Mouse (Mus musculus): ENCODE results near the gene Pold1.

The Pold1 gene

GRCm38 (mm10) chr7:44525126-44525832, 23.4 kb downstream of the Pold1 start:
- DNase-seq (ENCODE audit: low read depth, low spot score), result no peak

- no peak for DNase-seq (ENCODE audit: low read depth, low spot score)
Measured at GRCm38 (mm10) chr7:44524502-44524901, 24.1 kb downstream of the Pold1 start, which contains the start of gene Mybpc2. Gene Mybpc2 (minus strand): TSS chr7:44524656.

- DNase-seq (ENCODE audit: low read depth, low spot score), result no peak
Measured at GRCm38 (mm10) chr7:44523056-44523455, 25.6 kb downstream of the Pold1 start.

DNA sequence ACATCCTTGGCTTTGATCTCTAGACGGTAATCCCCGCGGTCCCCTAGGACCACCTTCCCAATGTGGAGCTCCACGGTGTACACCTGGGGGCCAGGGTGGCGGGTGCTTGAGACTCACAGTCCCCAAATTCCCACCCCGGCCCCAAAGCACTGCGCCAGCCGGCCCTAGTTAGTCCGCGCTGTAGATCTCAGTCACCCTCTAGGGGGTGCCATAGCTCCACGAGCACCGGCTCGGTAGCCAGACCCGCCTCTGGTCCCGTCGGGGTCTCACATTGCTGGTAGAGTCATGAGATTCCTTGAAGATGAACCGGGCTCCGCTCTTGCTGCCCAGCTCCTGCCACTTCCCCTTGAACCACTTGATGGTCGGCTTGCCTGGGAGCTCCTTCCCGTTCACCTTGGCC, 26.9 kb downstream of the Pold1 start:
- DNase-seq (ENCODE audit: low read depth, low spot score), result no peak

DNA sequence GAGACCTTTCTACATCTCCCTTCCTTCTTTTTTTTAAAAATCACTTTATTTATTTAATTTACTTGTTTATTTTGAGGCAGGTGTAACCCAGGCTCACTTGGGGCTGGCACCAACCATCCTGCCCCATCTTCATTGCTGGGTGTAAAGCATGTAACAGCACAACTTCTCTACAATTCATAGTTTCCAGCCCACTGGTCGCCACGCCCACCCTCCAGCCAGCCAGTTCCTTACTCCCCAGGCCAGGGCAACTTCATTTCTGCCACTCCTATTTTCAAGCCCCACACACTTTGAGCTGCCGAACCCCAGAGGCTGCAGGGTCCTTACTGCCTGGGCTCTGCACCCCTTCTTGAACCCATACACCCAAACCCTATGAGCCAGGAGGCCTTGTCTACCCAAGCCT, 27.7 kb downstream of the Pold1 start:
- no peak for DNase-seq (ENCODE audit: low read depth, low spot score)

- DNase-seq (ENCODE audit: low read depth, low spot score), result no peak
Measured at GRCm38 (mm10) chr7:44519240-44519913, 29.3 kb downstream of the Pold1 start.

- DNase-seq (ENCODE audit: low read depth, low spot score), result no peak
Measured at GRCm38 (mm10) chr7:44507491-44507890, 41.2 kb downstream of the Pold1 start.

DNA sequence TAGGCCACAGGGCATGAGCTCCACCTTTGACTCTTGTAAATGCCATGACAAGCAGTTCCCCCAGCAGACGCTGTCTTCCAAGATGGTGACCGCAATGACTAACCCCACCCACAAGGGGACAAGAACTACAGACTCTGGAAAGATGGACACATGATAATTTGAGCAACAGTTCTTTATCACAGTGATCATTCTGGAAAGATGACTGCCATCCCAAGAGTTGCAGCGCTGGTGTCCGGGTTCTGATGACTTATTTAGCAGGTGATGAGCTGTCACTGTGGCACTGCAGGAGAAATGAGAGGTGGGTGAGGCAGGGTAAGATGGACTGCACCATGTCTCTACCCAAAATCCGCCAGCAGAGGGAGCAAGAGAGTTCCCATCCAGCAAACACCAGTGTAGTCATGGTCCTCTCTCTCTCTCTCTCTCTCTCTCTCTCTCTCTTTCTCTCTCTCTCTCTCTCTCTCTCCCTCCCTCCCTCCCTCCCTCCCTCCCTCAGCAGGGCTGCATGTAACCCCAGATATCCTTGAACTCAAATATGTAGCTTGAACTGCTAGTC, 47.0 kb downstream of the Pold1 start:
- peak; percentile 54 for DNase-seq (ENCODE audit: low read depth, low spot score)

- DNase-seq (ENCODE audit: low read depth, low spot score), result no peak
Measured at GRCm38 (mm10) chr7:44500046-44500445, 48.6 kb downstream of the Pold1 start.

GRCm38 (mm10) chr7:44498922-44499321, 49.7 kb downstream of the Pold1 start:
- DNase-seq (ENCODE audit: low read depth, low spot score), result no peak

DNA sequence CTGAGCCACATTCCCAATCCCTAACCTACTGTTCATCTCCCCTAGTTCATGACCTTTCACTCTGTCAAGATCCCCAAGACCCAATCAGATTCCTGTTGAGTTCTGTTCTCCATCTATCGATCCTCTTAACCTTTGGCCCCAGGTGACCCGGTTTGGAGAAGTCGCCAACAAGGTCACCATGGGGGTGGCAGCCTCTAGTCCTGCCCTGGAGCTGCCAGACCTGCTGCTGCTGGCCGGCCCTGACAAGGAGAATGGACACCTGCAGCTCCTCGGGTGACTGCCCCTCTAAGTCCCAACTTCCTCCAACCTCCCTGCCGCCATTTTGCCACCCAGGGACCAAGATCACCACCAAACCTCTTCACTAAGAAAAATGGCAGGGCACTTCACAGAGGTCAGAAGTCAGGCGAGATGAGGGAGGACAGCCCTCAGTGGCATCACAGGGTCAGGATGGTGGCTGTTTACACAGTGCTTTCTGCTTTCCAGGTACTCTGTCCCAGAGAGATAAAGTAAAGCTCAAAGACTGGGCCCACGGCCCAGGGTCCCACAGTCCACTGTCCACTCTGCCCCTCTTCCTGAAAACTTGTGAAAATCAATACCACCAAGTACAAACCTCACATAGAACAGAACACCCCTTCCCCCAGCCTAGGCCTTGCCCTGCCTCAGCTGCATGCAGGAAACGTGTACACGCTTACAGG, 51.1 kb downstream of the Pold1 start:
- DNase-seq (ENCODE audit: low read depth, low spot score), result no peak

DNA sequence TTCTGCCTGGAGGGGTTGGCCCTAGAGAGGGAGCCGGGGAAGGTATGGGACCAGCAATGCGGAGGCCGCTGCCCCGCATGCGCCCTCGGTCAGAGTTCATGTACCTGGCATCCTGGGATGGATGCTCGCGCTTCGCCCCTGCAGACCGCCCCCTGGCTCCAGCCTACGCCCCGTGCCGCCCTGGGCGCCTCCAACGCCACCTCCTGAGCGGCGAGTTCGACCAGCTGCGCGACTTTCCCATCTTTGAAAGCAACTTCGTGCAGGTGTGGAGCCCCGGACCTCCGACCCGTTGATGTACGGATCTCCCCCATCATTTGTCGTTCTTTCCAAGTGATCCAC, 51.9 kb downstream of the Pold1 start:
- no peak for DNase-seq (ENCODE audit: low read depth, low spot score)

- peak; percentile 98 for DNase-seq (ENCODE audit: low read depth, low spot score)
Measured at GRCm38 (mm10) chr7:44495992-44496770, 52.5 kb downstream of the Pold1 start, which contains the start of the genes Emc10 and Fam71e1. Gene Emc10 (minus strand): TSS chr7:44496529. Gene Fam71e1 (plus strand): TSS chr7:44496581.

DNA sequence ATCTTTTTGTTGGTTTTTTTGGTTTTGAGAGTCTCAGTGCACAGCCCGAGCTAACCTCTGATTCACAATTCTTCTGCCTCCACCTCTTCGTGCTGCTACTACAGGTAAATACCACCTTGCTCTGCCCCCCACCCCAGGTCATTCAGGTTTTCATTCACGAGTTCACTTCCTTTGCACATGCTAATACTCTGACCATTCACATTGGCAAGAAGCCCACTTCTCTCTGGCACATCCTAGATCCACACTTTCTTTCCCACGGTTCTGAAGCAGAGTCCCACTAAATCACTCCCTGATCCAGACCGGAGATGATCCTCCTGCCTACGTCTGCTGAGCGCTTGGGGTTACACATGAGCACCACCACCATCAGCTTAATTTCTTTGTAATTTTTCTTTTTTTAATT, 53.6 kb downstream of the Pold1 start:
- no peak for DNase-seq (ENCODE audit: low read depth, low spot score)

- no peak for DNase-seq (ENCODE audit: low read depth, low spot score)
Measured at GRCm38 (mm10) chr7:44494681-44495080, 54.0 kb downstream of the Pold1 start.

GRCm38 (mm10) chr7:44492166-44492826, 56.4 kb downstream of the Pold1 start:
- no peak for DNase-seq (ENCODE audit: low read depth, low spot score)

DNA sequence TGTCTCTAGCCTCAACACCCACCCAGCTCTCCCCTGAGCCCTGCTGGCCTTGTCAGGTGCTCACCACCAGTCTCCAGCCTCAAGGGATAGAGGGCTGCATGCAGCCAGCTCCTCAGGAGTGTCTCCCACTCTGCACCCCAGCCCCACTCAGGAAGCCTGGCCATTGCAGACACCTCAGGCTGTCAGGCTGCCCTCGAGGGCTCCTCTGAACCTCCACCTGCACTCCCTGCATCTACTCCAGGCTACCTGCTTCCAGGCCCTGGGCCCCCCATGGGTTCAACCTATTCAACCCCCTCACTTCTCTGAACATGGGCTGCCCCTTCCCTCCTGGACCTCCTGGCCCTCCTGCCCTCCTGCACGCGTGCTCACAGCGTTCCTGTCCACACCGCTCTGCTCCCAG, 57.3 kb downstream of the Pold1 start:
- DNase-seq (ENCODE audit: low read depth, low spot score), result no peak

- DNase-seq (ENCODE audit: low read depth, low spot score), result no peak
Measured at GRCm38 (mm10) chr7:44490281-44490680, 58.4 kb downstream of the Pold1 start.

GRCm38 (mm10) chr7:44488545-44488944, 60.1 kb downstream of the Pold1 start:
- DNase-seq (ENCODE audit: low read depth, low spot score), result no peak

DNA sequence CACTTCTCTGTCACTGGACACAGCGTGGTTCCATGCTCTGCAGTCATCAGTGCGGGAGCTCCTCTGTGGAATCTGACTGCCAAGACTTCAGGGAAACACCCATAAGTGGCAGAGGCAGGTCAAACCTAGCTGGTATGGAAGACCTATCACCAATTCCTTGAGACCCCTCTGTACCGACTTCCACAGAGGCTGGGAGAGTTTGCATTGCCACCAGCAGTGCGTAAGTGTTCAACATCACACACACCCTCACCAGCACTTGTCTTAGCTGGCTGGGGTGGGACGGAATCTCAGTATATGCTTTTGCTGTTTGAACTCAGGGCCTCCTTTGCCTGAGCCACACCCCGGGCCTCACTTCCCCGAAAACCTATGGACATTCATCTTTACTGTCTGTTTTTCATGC, 60.7 kb downstream of the Pold1 start:
- no peak for DNase-seq (ENCODE audit: low read depth, low spot score)

Measured in c-Kit-negative CD71-positive TER-119-positive erythroid progenitor cells, embryonic 14.5 days (primary cell).